Mouse (Mus musculus): Measurements from ENCODE around the gene Ppp4c. TPM values are rescaled to one million over a fixed set of nuclear protein-coding genes. Genes with fewer than 3 reads are reported as not detected.

Ppp4c gene
- polyA plus RNA-seq, 1 experiment from 2014 or later, result 135 TPM

GRCm38 (mm10) chr7:126736122-126736521, 56.2 kb downstream of the Ppp4c start:
- 75% methylated on average over 8 of the region's 8 CpGs for WGBS
- H3K4me1 ChIP-seq (replicated peaks; ENCODE audit: control insufficient read depth, insufficient read depth, low read length), result no peaks in the 10 kb centered on the region
- H3K27ac ChIP-seq (ENCODE audit: low read depth, low read length), result no peak overlapping the region
- no peaks in the 10 kb centered on the region for H3K27me3 ChIP-seq (replicated peaks; ENCODE audit: control insufficient read depth, insufficient read depth, low read length)
- no peak overlapping the region for H3K9ac ChIP-seq (ENCODE audit: low read depth, low read length)
- H3K9me3 ChIP-seq (ENCODE audit: control insufficient read depth), result no peaks in the 10 kb centered on the region
- no peak overlapping the region for H3K4me2 ChIP-seq (replicated peaks; ENCODE audit: low read depth)
- no peaks in the 10 kb centered on the region for H3K36me3 ChIP-seq (ENCODE audit: control insufficient read depth, insufficient read depth)
- ATAC-seq, result no peak
- no peak overlapping the region for H3K4me3 ChIP-seq (ENCODE audit: low read depth, low read length)
- no peak for TF ChIP-seq CTCF (IDR thresholded peaks at IDR 0.05; ENCODE audit: low read depth)

Other genes with a start within 250 kb of the Ppp4c start
- gene Eif3c, start 226.1 kb downstream of the Ppp4c start, polyA plus RNA-seq (2015; fragmentation: Nextera tagmentation; extraction: Ambion mirVana), result 141 and 150 TPM in 2 replicates
- 0.44 and 0.57 TPM in 2 replicates for gene Apobr, start 207.6 kb downstream of the Ppp4c start, polyA plus RNA-seq (2015; fragmentation: Nextera tagmentation; extraction: Ambion mirVana)
- 62.9 and 66.6 TPM in 2 replicates for gene Cln3, start 206.7 kb downstream of the Ppp4c start, polyA plus RNA-seq (2015; fragmentation: Nextera tagmentation; extraction: Ambion mirVana)
- 0.14 TPM in 1 of 2 replicates, not detected in the other for gene Il27, start 197.6 kb downstream of the Ppp4c start, polyA plus RNA-seq (2015; fragmentation: Nextera tagmentation; extraction: Ambion mirVana)
- gene Nupr1, start 161.6 kb downstream of the Ppp4c start, polyA plus RNA-seq (2015; fragmentation: Nextera tagmentation; extraction: Ambion mirVana), result 28.2 and 30.8 TPM in 2 replicates
- gene Sgf29, start 143.2 kb downstream of the Ppp4c start, polyA plus RNA-seq (2015; fragmentation: Nextera tagmentation; extraction: Ambion mirVana), result 21.7 and 25.8 TPM in 2 replicates
- 6.8 and 8.2 TPM in 2 replicates for gene Sult1a1, start 116.1 kb downstream of the Ppp4c start, polyA plus RNA-seq (2015; fragmentation: Nextera tagmentation; extraction: Ambion mirVana)
- gene Bola2, start 97.1 kb downstream of the Ppp4c start, polyA plus RNA-seq (2015; fragmentation: Nextera tagmentation; extraction: Ambion mirVana), result 80.4 and 98.2 TPM in 2 replicates
- gene Slx1b, start 96.7 kb downstream of the Ppp4c start, polyA plus RNA-seq (2015; fragmentation: Nextera tagmentation; extraction: Ambion mirVana), result 4.8 and 5.5 TPM in 2 replicates
- 21.5 TPM in 2 replicates for gene Coro1a, start 84.7 kb downstream of the Ppp4c start, polyA plus RNA-seq (2015; fragmentation: Nextera tagmentation; extraction: Ambion mirVana)
- gene Mapk3, start 32.9 kb downstream of the Ppp4c start, polyA plus RNA-seq (2015; fragmentation: Nextera tagmentation; extraction: Ambion mirVana), result 131 and 142 TPM in 2 replicates
- gene Gdpd3, start 26.2 kb downstream of the Ppp4c start, polyA plus RNA-seq (2015; fragmentation: Nextera tagmentation; extraction: Ambion mirVana), result 13.9 and 14.6 TPM in 2 replicates
- 63.1 and 64.6 TPM in 2 replicates for gene Ypel3, start 15.5 kb downstream of the Ppp4c start, polyA plus RNA-seq (2015; fragmentation: Nextera tagmentation; extraction: Ambion mirVana)
- gene Tbx6, start 11.0 kb downstream of the Ppp4c start, polyA plus RNA-seq (2015; fragmentation: Nextera tagmentation; extraction: Ambion mirVana), result 0.17 TPM in 2 replicates
- 0.97 and 1.2 TPM in 2 replicates for gene Fam57b, start 5.2 kb upstream of the Ppp4c start, polyA plus RNA-seq (2015; fragmentation: Nextera tagmentation; extraction: Ambion mirVana)
- gene 4930451I11Rik, start 39.1 kb upstream of the Ppp4c start, polyA plus RNA-seq (2015; fragmentation: Nextera tagmentation; extraction: Ambion mirVana), result not detected in 2 replicates
- gene Doc2a, start 54.9 kb upstream of the Ppp4c start, polyA plus RNA-seq (2015; fragmentation: Nextera tagmentation; extraction: Ambion mirVana), result 1.5 and 1.6 TPM in 2 replicates
- 7.2 and 9.5 TPM in 2 replicates for gene Hirip3, start 69.5 kb upstream of the Ppp4c start, polyA plus RNA-seq (2015; fragmentation: Nextera tagmentation; extraction: Ambion mirVana)
- gene Ino80e, start 69.9 kb upstream of the Ppp4c start, polyA plus RNA-seq (2015; fragmentation: Nextera tagmentation; extraction: Ambion mirVana), result 36.4 and 37.4 TPM in 2 replicates
- 11.5 and 12.9 TPM in 2 replicates for gene Taok2, start 92.2 kb upstream of the Ppp4c start, polyA plus RNA-seq (2015; fragmentation: Nextera tagmentation; extraction: Ambion mirVana)
- 71.1 and 73.5 TPM in 2 replicates for gene Tmem219, start 130.4 kb upstream of the Ppp4c start, polyA plus RNA-seq (2015; fragmentation: Nextera tagmentation; extraction: Ambion mirVana)
- gene Kctd13, start 136.4 kb upstream of the Ppp4c start, polyA plus RNA-seq (2015; fragmentation: Nextera tagmentation; extraction: Ambion mirVana), result 11.4 and 11.9 TPM in 2 replicates
- 0.16 and 0.21 TPM in 2 replicates for gene Asphd1, start 157.1 kb upstream of the Ppp4c start, polyA plus RNA-seq (2015; fragmentation: Nextera tagmentation; extraction: Ambion mirVana)
- 1.3 and 1.9 TPM in 2 replicates for gene Sez6l2, start 158.1 kb upstream of the Ppp4c start, polyA plus RNA-seq (2015; fragmentation: Nextera tagmentation; extraction: Ambion mirVana)
- gene Cdipt, start 183.4 kb upstream of the Ppp4c start, polyA plus RNA-seq (2015; fragmentation: Nextera tagmentation; extraction: Ambion mirVana), result 159 and 169 TPM in 2 replicates
- gene Cdiptos, start 183.6 kb upstream of the Ppp4c start, polyA plus RNA-seq (2015; fragmentation: Nextera tagmentation; extraction: Ambion mirVana), result 3.2 TPM in 2 replicates
- gene Mvp, start 222.1 kb upstream of the Ppp4c start, polyA plus RNA-seq (2015; fragmentation: Nextera tagmentation; extraction: Ambion mirVana), result 79.8 and 81.0 TPM in 2 replicates
- gene Pagr1b, start 224.0 kb upstream of the Ppp4c start, polyA plus RNA-seq (2015; fragmentation: Nextera tagmentation; extraction: Ambion mirVana), result 0.68 TPM in 1 of 2 replicates, not detected in the other
- 26.4 and 37.5 TPM in 2 replicates for gene Pagr1a, start 224.9 kb upstream of the Ppp4c start, polyA plus RNA-seq (2015; fragmentation: Nextera tagmentation; extraction: Ambion mirVana)
- gene Gm42742, start 228.6 kb upstream of the Ppp4c start, polyA plus RNA-seq (2015; fragmentation: Nextera tagmentation; extraction: Ambion mirVana), result 15.7 and 27.1 TPM in 2 replicates
- 2.5 and 2.7 TPM in 2 replicates for gene Prrt2, start 228.7 kb upstream of the Ppp4c start, polyA plus RNA-seq (2015; fragmentation: Nextera tagmentation; extraction: Ambion mirVana)
- 32.6 and 33.9 TPM in 2 replicates for gene Maz, start 234.5 kb upstream of the Ppp4c start, polyA plus RNA-seq (2015; fragmentation: Nextera tagmentation; extraction: Ambion mirVana)
- gene Kif22, start 250.0 kb upstream of the Ppp4c start, polyA plus RNA-seq (2015; fragmentation: Nextera tagmentation; extraction: Ambion mirVana), result 24.0 and 24.2 TPM in 2 replicates